Mouse (Mus musculus): ENCODE measurements around the gene Nr2e1.

Nr2e1 gene

DNA sequence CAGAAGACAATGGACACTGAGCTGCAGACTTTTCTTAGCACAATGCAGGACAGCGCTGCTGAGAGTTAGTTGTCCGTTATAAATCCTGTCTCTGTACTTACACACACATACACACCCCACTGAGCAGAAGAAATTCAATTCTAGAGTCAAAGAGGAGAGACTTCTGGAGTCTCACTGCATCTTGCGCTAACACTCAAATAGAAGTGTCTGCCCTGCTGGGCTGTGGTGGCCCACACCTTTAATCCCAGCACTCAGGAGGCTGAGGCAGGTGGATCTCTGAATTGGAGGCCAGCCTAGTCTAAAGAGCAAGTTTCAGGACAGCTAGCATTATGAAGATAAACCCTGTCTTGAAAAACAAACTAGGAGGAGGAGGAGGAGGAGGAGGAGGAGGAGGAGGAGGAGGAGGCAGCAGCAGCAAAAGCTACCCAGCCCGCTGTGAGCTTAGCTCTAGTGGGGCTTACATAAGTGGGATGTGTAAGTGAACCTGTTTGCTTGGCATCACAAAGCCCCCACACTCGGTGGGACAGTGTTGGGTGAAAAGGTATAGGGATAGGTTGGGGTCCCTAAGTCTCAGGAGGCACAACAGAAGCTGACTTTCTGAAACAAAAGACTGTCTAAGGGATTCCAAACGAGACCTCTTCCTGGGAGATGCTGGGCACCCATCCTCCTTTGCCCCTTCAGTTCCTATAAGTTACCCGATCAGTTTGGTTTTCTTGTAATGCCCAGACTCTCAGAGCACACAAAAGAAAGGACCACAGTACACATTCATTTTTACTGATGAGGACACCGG is 4.7 kb upstream of the Nr2e1 start:
- no peak for DNase-seq (ENCODE audit: low read depth, low spot score)

DNA sequence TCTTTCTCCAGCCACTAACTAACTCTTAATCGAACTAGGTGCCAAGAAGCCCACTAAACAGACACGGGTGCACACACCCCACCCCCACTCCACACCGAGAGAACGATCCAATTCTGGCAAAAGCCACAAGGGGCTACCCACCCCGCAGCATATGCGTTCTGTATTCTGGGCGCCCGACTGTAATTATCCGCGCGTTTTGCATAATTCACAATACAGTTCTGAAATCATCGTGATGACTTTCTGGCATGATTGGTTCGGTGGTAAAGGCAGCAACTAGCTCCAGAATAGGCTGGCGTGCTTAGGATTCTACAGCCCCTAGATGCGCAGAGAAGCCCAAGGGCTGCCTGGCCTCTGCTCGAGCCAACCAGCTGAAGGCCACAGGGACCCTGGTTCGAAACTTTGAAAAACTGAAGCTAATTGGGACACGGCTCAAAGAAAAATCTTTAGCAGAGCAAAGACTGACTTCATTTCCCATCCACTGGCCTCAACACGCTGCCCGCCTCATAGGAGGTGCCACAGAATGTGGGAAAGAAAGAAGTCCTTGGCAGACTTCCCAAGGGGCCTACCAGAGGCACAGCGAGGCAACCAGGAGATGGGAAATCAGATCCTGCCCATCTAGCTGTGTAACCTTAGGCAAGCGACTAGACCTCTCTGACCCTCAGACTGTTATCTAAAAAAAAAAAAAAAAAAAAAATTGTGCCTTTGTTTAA is 2.3 kb upstream of the Nr2e1 start:
- no peak for DNase-seq (ENCODE audit: low read depth, low spot score)

DNA sequence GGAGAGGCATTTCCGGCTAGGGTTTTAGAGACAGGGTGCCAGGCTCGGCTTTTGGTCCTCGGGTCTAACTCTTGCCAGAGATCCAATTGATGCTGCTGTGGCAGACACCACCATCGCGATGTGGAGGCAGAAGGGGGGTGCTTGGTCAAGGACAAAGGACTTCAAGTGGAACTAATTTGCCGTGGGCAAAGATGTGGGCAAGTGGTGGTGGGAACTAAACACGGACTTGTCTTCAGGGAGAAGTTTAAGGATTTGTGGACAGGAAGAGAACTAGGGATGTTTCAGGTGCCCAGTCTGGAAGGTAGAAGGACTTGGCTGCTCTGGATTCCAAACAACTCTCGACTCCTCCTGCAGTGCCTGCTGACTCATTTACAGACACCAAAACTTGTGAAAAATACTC is 1.7 kb upstream of the Nr2e1 start:
- no peak for DNase-seq (ENCODE audit: low read depth, low spot score)

GRCm38 (mm10) chr10:42584436-42584983 is 1.1 kb upstream of the Nr2e1 start:
- DNase-seq (ENCODE audit: low read depth, low spot score): no peak

- no peak for DNase-seq (ENCODE audit: low read depth, low spot score)
Observed at GRCm38 (mm10) chr10:42583902-42584435, 537 bp upstream of the Nr2e1 start.

- DNase-seq (ENCODE audit: low read depth, low spot score): no peak
Observed at GRCm38 (mm10) chr10:42582566-42583110, 794 bp downstream of the Nr2e1 start.

GRCm38 (mm10) chr10:42581694-42582565 is 1.5 kb downstream of the Nr2e1 start:
- DNase-seq (ENCODE audit: low read depth, low spot score): no peak

DNA sequence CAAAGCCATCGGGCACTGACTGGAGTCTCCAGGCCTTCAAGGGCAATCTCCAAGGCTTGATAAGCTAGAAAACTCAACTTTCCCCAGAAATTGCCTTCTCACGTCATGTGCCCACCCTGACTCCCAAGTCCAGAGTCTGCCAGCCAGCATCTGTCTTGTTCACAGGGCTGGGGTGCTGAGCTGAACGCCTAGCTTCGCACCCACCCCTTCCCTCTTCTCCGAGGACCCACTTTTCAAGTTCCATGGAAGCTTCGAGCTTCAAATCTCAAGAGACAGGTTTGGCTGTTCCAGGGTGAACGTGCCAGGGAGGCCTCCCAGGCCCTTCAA is 2.5 kb downstream of the Nr2e1 start:
- no peak for DNase-seq (ENCODE audit: low read depth, low spot score)

DNA sequence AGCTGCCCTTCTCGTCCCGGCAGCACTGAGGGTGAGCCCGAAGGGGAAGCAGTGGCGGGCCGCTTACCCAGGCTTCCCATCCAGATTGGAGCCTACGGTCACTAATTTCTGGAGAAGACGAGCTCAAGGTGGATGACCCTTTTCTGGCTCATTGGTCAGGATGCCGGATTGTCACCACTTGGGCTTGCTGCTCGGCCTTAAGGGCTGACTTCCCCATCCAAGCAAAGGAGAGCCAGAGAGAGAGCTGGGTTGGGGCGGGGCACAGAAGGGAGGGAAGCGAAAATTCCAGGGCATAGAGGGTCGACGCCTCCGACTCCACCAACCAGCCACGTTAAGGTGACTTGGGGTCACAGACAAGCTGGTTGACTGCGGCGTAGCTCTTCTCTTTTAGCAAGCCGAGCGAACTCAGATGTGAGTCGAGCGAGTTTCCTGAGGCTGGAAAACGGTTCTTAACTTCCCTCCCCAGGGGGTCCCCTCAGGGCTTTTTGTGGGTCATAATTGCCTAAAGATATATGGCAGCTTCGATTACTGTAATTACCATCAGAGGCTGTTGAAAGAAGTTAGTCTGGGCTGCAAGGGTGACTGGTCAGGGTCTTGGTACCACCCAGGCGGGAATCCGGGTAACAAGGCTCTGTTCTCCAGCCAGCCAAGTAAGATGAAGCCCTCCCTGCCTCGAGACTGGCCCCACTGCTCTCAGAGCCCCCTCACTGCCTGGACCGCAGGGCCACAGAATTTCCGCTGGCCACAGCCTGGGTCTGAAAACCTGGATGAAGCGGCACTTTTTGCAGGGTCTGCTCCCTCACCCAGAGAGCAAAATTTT is 3.1 kb downstream of the Nr2e1 start:
- no peak for DNase-seq (ENCODE audit: low read depth, low spot score)

DNA sequence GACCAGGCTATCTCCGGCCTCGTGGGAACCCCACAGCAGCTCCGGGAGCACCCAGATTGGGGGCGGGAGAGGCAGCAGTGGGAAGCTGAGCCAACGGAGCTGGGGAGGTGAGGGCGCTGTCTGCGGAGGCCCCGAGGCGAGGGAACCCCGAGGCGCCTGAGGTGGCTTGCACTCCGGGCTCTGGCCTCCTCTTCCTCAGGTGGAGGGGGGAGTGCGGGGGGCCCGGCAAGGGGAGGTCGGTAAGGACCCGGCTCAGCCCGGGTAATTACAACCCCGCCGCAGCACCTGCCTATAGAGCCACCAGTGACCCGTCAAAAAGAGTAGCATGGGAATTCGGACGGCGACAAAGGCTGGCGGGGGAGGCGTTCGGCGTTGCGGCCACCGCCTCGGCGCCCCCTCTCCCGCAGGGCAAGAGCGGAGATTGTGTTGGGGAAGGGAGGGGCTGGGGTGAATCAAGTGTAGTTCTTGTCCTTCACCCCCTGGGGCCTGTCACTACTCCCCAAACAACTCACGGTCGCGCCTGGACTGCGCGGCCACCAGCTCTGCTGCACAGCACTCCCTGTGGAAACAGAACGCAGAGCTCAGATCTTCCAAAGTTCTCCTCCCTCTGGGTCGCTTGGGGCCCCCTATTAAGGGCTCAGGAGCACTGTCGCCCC is 3.8 kb downstream of the Nr2e1 start:
- DNase-seq (ENCODE audit: low read depth, low spot score): no peak

- no peak for DNase-seq (ENCODE audit: low read depth, low spot score)
Observed at GRCm38 (mm10) chr10:42578698-42579474, 4.5 kb downstream of the Nr2e1 start.

DNA sequence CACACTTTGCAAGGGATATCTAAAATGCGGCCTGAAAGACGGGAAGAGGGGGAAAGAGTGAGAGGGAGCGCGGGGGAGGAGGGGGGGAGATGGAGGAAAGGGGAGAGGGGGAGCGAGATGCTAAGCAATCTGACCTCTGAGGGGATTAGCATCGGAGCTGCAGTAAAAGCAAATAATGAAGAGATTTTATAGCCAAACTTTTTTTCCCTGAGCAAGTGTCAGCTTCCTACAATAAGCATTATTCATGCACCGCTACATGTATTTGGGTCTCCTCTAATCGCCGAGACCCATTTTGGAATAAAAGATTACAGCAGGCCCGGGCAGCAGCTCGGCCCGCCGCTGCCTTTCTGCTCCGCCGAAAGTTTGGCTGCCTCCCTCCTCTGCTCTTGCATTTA is 5.2 kb downstream of the Nr2e1 start:
- DNase-seq (ENCODE audit: low read depth, low spot score): no peak

DNA sequence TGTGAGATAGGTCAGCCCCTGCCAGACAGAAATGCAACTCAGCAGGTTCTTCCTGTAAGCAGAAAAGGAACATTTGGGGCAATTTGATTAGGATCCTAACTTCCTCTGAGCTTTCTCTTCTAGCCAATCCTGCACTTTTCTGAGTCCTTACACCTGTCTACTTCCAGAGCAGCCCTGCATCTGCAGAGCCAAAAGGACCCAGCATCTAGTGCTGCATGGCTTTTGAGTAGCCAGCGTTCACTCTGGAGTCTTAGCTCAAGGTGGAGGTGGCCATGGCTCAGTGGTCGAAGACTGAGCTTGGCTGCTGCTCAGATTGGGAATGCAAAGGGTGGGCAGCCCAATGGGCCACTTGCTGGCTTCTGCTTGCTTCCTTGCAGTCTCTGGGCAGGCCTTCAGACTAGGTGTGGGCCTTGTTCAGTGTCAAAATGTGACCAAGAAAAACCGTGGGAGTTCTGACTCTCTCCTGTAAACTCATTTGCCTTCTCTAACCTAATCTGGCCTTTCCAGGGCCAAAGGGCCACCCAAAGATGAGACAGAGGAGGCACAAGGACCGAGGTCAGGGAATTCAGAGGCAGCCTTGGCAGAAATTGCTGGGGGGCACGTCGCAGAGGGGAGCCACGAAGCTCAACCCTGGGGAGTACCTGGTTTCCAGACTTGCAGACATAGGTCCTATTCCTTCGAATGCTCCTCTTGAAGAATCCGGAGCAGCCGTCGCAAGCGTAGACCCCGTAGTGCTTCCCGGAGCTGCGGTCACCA is 5.7 kb downstream of the Nr2e1 start:
- no peak for DNase-seq (ENCODE audit: low read depth, low spot score)

- no peak for DNase-seq (ENCODE audit: low read depth, low spot score)
Observed at GRCm38 (mm10) chr10:42574639-42575038, 8.8 kb downstream of the Nr2e1 start.

DNA sequence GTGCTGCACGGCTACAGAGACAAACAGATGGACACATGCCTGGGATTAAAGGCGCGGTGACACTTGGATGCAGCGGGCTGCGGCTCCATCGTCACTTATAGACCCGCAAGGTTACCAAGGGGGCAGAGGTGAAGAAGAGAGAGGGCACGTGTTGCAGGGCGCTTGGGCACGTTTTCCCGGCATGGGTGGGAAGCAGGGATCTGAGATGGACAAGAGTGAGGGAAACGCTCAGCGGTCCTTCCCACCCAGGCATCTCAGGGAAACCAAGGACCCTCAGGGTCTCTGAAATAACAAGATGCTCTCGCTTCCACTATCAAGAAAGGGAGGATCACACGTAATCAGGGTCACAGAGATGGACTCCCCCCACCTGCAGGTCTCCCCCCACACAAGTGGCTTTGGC is 10.5 kb downstream of the Nr2e1 start:
- DNase-seq (ENCODE audit: low read depth, low spot score): no peak

DNA sequence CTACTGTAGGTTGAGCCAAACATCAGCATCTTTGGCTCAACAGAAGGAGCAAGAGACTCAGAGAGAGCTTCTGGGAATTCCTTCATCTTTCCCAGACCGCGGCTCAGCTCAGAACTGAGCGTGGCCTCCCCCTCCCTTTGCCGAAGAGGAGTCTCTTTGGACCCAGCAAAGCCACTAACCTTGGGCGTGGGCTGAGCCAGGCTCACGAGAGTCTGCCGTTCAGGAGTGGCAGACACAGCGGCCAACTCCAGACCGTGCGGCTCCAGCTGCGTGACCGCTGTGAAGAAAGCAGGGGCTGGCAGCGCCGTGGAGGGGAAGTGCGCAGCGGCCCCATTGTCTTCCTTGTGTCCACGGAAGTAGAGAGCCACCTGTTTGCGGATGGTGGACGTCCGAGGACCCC is 10.9 kb downstream of the Nr2e1 start:
- no peak for DNase-seq (ENCODE audit: low read depth, low spot score)

- DNase-seq (ENCODE audit: low read depth, low spot score): peak; percentile 83
Observed at GRCm38 (mm10) chr10:42562272-42562671, 21.2 kb downstream of the Nr2e1 start.

- no peak for DNase-seq (ENCODE audit: low read depth, low spot score)
Observed at GRCm38 (mm10) chr10:42559581-42560200, 23.7 kb downstream of the Nr2e1 start.
